Mouse (Mus musculus): ENCODE measurements around the gene Gnl2.

Gnl2 gene

DNA sequence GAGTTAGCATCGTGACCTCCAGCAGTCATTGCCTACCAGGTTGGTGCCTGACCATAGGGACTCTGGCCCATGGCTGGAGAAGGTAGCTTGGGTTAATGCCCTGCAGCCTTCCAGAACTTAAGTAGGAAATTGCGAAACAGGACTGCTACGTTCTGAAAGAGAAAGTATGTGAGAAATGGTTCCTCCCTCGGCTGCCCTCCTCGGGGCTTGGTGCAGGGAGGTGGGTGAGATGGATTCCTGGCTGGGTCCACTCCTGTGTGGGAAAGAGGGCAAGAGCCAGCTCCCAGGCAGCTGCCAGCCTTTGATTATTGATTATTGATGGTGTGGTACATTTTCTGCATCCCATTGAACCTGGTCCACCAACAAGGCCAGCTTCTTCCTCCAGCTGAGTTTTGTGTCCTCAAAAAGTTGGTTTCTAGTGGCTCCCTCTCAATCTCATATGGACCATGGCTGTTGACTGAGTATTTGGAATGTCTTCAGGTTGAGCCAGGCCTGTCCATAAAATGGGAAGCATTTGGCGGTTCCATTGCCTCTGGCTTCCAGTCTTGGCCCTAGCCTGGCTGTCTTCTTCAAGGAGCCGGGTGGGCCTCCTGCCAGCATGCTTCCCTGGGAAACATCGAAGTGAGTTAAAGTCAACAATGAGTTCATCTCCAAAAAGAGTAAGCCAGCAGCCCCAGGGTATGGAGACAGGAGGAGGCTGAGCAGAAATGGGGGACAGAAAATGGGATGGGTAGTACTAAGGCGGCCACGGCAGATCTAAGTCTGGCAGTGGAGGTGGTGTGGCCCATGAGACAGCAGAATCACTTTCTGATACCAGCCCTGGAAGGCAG, at the start of gene Gnl2:
Gene Gnl2 (plus strand): TSS at position 780 of the 830 bp plus-strand sequence.
- DNase-seq (ENCODE audit: low spot score in 2 of 2): peak in 1 of 2 experiments; percentile 11

DNA sequence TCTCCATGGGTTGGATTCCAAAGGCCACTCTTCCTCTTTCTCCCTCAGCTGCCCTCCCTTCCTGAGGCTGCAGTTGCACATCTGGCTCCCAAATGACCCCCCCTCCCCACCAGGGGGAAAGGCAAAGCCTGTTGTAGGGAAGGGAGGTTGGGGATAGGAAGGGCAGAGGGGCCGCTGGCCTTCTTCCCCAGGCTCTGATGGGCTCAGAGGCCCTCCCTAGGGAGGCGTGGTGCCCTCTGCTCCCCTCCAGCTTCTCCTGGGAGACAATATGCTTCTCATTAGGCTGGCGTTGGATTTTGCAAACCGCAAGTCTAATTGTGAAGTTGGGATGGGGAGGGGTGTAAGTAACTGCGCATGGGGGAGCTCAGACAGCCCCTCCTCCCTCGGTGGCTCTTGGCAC, 47.7 kb upstream of the Gnl2 start:
- DNase-seq (ENCODE audit: low spot score in 2 of 2): no peak

DNA sequence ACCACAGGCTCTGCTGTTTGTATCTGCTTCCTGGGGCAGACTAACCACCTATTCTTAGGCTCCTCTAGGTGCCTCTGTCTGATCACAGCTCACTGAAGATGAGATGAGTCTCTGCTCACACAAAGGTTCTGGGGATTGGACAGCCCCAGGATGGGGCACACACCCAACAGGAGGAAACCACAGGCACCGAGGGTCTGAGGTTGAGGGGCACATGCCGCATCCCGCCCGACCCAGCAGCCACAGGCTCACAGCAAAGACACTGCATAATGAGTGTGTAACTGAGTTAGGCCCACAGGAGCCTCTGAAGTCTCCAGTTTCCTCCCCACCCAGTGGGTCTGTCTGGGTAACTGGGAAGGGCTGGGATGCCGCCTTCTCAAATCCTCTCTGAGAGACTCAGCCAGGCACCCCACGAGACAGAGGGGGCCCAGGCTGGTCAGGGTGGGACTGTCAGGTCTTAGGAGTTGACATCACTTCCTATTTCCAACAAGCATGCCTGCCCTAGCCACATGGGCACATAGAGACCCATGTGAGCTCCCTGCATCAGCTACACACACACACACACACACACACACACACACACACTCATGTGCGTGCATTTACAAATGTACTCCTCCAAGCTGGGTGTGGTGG, 47.1 kb upstream of the Gnl2 start:
- no peak for DNase-seq (ENCODE audit: low spot score in 2 of 2)

DNA sequence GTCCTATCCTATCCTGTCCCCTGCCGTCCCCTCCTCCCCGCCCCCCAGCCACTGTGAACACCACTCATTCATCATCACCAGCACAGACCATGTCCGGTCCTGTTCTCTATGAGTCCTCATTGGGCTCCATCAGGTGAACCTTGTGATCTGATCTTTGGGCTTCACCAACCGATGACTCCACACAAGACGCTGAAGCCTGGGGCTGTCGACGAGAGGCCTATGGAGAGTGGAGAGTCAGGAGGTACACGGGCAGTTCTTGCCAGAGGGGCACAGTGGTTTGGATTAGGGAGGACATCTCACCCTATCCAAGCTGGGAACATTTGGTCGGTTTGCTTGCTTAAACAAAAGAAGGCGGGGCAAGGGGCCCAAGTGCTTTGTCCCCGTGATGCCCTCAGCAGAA, 46.2 kb upstream of the Gnl2 start:
- DNase-seq (ENCODE audit: low spot score in 2 of 2): no peak

DNA sequence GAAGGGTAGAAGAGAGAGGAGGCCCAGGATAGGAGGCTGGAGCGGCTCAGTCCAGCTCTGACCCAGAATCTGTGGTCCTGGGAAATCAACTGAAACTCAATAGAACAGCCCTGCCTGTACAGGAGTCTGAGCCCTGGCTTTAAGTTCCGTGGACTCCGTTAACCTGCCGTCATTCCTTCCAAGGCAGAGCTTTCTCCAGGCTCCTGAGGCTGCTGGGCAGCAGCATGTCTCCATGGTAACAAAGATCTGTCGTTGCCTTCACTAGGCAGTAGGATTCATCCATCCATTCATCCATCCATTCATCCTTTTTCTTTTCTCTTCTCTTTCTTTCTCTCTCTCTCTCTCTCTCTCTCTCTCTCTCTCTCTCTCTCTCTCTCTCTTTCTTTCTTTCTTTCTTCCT, 45.7 kb upstream of the Gnl2 start:
- no peak for DNase-seq (ENCODE audit: low spot score in 2 of 2)

DNA sequence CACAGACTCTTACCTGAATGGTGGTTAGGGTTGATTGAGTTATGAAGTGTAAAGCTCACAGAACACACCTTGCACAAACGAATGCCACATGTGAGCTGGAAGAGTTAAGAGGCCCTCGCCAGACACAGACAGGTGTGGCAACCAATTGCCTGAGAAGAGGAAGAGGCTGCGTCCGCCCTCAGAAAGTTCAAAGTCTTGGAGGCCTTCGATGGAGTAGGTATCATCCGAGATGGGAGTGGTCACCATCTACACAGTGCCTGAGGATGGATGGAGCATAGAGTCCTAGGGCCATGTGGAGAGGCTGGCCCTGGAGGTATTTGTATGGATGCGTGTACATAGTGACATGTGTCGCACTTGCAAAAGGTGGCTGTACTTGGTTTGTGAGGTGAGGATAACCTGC, 45.3 kb upstream of the Gnl2 start:
- DNase-seq (ENCODE audit: low spot score in 2 of 2): no peak

DNA sequence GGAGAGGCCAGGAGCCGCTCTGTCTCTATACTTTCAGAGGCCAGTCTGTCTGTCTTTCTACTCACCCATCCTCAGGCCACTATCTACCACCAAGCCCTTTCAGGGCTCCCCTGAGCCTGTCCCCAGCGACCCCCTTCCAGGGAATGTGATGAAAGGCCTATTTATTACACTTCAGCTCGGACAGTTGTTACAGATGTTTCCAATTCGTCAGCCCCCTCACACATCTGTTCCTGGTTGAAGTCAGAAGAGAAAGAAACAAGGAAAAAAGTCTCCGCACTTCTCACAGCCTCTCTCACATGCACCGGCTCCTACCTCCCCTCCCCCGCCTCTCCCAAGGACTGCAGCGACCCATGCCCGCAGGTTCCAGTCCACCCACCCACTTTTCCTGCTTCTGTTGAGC, 44.1 kb upstream of the Gnl2 start:
- no peak for DNase-seq (ENCODE audit: low spot score in 2 of 2)

DNA sequence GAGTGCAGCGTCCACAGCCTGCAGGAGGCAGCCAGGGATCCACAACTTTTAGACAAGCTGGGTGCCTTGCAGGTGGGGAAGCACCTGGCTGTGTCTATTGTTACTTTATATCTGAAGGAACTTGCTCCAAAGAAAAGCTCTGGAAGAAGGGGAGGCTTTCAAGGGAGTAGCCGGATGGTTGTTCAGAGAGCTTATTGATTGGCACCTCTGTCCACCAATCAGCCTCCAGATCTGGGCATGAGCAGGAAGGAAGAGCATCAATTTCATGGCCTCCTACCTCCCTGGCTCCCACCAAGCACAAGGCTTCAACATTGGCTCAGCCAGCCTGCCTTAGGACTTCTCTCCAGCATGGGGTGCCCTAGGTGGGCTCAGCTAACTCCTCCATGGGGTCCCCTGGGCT, 43.1 kb upstream of the Gnl2 start:
- DNase-seq (ENCODE audit: low spot score in 2 of 2): no peak

DNA sequence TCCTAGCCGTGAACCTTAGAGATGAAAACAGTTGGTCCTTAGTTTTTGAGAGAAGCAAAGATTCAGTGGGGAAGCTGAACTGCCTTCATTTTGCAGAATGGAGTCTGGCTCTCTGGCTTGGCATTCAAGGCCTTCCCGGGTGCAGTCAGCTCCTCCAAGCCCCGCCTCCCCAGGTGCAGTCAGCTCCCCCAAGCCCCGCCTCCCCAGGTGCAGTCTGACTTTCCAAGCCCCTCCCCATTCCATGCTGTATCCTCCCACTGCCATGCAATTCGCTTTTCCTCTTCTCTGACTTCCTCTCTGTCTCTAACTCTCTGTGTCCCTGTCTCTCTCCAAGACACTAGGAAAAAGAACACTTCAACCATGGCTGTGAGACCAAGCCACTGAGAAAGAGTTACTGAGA, 38.2 kb upstream of the Gnl2 start:
- no peak for DNase-seq (ENCODE audit: low spot score in 2 of 2)

DNA sequence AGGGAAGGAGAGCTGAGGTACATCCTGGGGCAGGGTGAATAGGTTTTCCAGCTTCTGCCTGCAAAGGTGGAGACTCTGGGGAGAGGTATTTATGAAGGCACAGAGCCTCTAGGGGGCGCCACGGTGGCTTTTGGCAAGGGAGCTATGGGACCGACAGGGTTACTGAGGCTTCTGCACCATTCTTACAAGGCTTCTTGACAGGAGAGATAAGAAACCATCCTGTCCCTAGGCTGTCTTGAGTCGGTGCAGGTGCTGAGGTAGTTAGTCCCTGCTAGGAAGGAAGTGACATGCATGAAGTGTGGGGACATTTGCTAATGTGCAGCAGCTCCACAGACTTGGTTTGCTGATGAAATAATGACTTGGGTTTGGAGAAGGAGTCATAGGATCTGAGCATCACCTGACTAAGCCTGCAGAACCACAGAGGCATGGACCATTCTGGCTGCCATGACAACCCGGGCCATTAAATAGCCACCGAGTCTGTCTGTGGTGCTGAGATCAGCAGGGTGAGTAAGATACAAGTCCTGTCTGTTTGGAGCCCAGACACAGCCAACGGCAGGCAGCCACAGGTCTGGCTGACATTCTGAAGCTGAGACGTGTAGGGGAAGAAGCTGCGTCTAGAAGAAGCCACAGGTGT, 32.4 kb upstream of the Gnl2 start:
- DNase-seq (ENCODE audit: low spot score in 2 of 2): no peak

DNA sequence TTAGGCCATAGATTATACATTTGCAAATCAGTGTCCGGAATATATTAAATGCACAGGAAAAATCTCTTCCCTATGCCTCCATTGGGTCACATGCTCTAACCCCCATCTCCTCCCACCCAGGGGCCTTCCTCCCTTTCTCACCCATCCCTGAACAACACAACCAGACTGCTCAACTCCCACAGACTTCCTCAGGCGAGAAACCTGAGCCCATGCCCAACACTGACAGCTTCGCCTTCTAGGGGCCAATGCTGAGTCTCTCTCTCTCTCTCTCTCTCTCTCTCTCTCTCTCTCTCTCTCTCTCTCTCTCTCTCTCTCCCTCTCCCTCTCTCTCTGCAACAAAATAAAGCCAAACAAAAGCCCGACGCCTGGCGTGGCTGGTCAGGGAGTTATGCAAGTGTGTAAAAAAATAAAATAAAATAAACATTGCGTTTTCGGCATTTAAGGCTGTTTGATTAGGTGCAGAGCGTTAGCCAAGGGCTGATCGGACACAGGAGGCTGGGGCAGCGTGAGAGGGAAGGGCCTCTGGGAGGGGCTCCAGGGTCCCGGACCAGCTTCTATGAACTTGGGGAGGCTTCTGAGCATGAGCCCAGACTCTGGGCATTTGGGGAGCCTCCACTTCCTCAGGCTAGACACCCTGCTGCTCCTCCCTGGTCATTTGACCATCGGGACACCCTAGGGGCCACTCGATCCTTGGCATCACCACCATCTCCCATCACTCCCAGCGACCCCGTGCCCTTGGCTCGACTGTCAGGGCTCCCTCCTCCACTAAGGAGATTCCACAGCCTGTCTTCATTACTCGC, 31.3 kb upstream of the Gnl2 start:
- no peak for DNase-seq (ENCODE audit: low spot score in 2 of 2)

DNA sequence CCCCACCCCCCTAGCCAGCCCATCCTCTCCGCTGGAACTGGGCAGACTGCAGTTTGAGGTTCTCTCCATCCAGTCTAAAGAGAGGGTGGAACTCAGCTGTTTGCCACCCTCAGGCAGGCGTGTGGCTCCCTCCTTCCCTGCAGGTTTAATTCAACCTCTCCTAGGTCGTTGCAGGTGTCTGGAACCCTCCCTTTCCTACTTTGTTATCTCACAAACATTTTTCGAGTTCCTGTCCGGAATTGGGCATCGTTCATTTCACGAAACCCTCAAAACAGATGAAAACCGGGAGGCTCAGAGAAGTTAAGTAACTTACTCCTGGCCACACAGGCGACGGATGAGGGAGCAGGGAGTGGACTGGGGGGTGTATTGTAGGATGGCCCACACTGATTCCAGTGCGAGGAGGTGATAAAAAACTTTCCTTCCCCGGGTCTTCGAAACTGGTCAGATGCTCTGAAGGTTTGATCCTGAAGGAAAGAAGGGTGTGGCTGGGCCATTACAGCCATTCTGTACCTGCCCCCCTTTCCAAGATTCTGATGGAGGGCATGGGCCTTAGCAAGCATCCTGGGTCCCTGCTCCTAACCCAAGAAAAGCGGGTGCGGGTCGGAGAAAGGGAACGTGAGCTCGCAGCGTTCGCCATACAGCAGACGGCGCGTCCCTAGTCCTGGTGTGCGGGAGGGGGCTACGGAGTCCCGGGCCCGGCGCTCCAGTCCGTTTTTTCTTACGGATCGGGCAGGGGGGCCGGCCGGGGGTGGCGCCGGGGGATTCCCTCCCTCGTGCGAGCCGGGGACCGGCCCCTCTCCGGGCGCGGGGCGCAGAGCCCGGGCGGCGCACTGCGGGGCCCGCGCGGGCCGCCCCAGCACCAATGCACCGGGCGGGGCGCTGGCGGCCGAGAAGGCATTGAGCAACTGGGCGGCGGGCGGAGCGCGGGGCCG, 30.4 kb upstream of the Gnl2 start, which contains the start of gene Rspo1:
Gene Rspo1 (plus strand): TSS at position 760 of the 932 bp plus-strand sequence.
- DNase-seq (ENCODE audit: low spot score in 2 of 2): no peak

DNA sequence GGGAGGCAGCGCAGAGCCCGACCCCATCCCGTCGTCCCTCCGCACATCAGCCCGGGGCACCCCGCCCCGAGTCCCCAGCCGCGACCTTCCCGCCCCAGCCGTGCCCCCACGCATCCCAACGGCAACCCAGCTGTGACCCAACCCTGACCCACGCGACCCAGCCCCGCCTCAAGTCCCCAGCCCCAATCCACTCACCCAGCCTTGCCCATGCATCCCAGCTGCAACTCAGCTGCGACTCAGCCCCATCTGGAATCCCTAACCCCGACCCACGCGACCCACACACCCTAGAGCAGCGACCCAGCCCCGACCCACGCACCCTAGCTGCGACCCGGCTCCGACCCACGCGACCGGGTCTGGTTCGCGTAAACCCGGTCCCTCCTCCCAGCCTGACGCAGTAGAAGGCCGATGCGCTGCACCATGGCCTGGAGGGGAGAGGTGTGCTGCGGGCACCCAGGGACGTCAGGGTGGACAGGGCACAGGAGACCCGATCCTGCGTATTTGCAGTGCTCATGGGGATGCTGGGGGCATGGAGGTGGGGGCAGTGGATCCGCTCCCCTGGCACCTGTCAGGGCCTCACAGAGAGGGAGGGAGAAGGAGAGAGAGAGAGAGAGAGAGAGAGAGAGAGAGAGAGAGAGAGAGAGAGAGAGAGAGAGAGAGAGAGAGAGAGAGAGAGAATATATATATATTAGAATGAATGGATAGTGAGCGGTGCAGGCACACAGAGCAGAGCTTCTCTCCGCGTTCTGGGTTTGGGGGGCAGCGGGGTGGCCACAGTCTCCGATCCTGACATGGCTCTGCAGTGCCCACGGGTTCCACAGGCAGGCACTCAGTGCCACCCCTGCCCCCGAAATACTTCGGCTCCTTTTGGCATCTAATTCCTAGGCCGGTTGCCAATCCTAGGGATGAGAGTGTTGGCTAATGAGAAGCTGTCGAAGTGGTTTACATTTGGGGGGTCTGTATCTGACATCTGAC, 29.4 kb upstream of the Gnl2 start:
- DNase-seq (ENCODE audit: low spot score in 2 of 2): no peak

DNA sequence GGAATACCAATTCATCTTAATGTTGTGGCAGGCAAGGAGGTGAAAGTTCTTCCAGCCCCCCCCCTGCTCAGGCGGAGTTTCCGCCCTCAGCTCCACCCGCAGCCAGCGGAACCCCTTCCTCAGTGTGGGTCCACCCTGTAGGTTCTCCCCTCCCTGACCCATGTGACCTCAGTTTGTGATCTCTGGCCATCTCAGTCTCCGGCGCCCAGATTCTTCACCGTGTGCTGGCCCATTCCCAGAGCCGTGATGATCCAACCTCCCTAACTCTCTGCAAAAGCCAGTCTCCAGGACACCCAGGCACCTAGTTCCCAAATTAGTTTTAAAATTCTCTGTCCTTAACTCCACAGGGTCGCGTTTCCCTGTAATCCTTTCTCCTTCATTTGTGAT, 28.7 kb upstream of the Gnl2 start:
- DNase-seq (ENCODE audit: low spot score in 2 of 2): no peak

DNA sequence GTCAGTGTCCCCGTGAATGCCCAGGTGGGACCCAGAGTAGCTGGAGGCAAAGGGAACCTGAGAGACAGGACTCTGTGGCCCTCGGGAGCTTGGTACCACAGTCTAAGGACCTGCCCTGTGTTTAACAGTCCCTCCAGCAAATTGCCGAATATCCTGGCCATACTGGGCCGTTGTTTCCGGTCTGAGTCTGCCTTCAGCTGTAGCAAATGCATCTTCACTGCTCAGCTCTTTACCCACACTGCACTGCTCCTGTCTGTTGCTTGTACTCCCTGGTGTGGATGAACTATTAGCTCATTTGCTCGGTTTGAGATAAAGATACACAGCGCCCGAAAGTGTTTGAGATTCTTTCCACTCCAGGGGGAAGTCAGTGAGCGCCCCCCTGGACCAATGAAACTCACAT, 28.0 kb upstream of the Gnl2 start:
- no peak for DNase-seq (ENCODE audit: low spot score in 2 of 2)

DNA sequence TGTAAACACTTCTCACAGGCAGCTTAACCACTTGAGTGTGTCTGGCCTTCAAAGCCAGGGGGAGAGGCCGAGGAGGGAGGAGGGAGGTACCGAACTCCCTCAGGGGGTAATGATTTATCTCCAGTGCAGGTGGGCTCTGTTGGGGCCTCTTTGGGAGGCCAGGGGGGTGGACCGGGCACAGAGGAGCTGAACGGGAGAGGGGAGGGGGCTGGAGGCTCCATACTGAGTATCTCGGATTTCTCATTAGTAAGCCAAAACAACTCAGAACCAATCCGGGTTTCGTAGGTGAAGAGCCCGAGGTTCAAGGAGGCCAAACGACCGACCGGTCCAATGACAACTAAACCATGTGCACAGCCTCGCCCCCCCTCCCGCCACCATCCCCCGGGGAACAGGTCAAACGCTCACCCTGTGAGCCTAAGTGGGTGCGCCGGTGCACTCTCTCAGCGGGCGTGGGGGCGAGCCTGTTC, 26.6 kb upstream of the Gnl2 start:
- DNase-seq (ENCODE audit: low spot score in 2 of 2): no peak

DNA sequence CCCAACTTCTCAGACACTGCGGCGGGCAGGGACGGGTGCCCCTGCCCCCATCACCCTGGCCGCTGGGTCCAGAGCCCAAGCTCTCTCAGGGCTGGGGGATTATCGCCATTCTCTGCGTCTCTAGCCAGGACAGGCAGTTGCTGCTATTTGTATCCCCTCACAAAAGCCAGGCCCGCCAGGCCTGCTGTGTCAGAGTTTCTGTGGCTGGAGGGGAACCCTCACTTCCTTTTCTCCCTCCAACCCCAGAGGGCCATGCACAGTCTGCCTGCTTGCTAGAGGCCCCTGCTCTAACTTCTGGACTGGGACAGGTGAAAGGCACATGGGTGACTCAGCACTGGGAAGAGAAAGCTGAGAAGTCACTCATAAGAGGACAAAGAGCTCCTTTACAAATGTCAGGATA, 26.1 kb upstream of the Gnl2 start:
- DNase-seq (ENCODE audit: low spot score in 2 of 2): no peak

DNA sequence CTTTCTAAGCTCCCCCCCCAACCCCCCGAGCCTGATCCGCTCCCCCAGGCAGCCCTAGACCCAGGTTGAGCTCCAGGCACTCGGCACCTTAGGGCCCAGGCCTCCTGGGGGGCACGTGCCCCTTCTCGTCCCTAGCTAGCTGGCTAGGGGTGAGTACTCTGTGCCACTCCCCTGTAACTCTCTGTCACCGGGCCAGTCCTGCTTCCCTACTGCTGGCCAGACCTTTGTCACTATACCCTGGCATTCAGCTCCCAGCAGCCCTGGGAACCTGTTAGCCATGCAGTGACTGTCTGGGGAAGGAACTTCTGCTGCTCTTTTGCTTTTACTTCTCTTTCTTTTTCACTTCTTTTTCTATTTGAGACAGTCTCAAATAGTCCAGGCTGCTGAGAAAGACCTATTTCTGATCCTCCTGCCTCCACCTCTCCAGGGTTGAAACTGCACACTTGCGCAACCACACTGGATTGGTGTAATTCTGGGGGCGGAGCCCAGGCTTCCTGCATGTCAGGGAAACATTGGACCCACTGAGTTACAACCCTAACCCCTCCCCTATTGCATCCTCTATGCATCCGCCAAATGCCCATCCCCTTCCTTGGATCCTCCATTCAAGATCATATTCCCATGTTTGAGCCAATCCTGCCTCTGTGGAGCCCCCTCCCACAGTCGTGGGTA, 18.8 kb upstream of the Gnl2 start:
- peak in 1 of 2 experiments; percentile 26 for DNase-seq (ENCODE audit: low spot score in 2 of 2)

DNA sequence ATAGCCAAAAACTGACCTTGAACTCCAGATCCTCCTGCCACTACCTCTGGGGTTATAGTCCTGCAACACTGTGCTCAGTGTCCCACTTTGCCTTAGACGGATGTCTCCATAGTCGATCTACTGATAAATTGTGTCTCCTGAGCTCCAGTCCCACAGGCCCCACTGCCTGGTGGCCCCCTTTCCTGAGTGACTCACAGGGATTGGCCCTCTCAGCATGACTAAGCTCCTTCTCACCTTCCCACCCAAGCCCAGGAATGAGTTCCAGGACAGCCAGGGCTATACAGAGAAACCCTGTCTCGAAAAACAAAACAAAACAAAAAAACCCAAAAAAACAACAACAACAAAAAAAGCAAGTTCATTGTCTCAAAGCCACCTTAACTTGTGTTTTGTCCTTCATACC, 16.8 kb upstream of the Gnl2 start:
- DNase-seq (ENCODE audit: low spot score in 2 of 2): no peak

Data from spleen, postnatal 36 days (tissue).